Mouse (Mus musculus) heart, embryonic 11.5 days (tissue): Measurements from ENCODE around the gene 1700015F17Rik. TPM values are rescaled to one million over a fixed set of nuclear protein-coding genes. Genes with fewer than 3 reads are reported as not detected.

Experiments
- ATAC-seq: fragments of 200-750 bp; cut with Nextera tagmentation; replicated peaks from 2 replicates; pipeline ENCODE4 v1.8.0; 2017; ENCODE audit warnings: moderate library complexity; ENCODE audit not compliant: insufficient number of reproducible peaks, low FRiP score, low TSS enrichment
- H3K27ac ChIP-seq: fragments of 300-500 bp; sonication (generic); 2 replicates; pipeline ENCODE4 v1.5.1; 2014; ENCODE audit warnings: mild to moderate bottlenecking, low read depth, low read length
- H3K27me3 ChIP-seq: fragments of 300-500 bp; sonication (generic); 2 replicates; pipeline ENCODE4 v1.6.1; 2014; ENCODE audit warnings: mild to moderate bottlenecking, low read length, mixed read lengths; ENCODE audit not compliant: control insufficient read depth, insufficient read depth
- H3K36me3 ChIP-seq: fragments of 300-500 bp; sonication (generic); 2 replicates; pipeline ENCODE4 v1.6.1; 2014; ENCODE audit warnings: mild to moderate bottlenecking, low read length, moderate library complexity, mixed read lengths; ENCODE audit not compliant: control insufficient read depth, insufficient read depth
- H3K4me1 ChIP-seq: fragments of 300-500 bp; sonication (generic); 2 replicates; pipeline ENCODE4 v1.6.1; 2014; ENCODE audit warnings: low read length; ENCODE audit not compliant: control insufficient read depth, insufficient read depth
- H3K4me2 ChIP-seq: fragments of 300-500 bp; sonication (generic); 2 replicates; pipeline ENCODE4 v1.6.1; 2014; ENCODE audit warnings: mild to moderate bottlenecking, moderate library complexity
- H3K4me3 ChIP-seq: fragments of 300-500 bp; sonication (generic); 2 replicates; pipeline ENCODE4 v1.5.1; 2014; ENCODE audit warnings: low read depth, low read length
- H3K9ac ChIP-seq: fragments of 300-500 bp; sonication (generic); 2 replicates; pipeline ENCODE4 v1.6.1; 2014; ENCODE audit warnings: mild to moderate bottlenecking, low read depth, low read length, moderate library complexity
- H3K9me3 ChIP-seq: fragments of 300-500 bp; sonication (generic); replicated peaks from 2 replicates; pipeline ENCODE4 v1.6.1; 2016; ENCODE audit warnings: low read length; ENCODE audit not compliant: control insufficient read depth
- WGBS: fragments of 180-500 bp; shearing (Covaris S2); extraction: QIAGEN DNeasy Blood & Tissue Kit; methylation state at CpG from one replicate; pipeline ENCODE4 v1.1.7; 2014; ENCODE audit not compliant: insufficient replicate concordance; 5-methylcytosine and 5-hydroxymethylcytosine counted together
- polyA plus RNA-seq: library from polyadenylated mRNA; unstranded; fragments of >200 nt; fragmentation: Nextera tagmentation; extraction: Ambion mirVana; gene quantifications from 2 replicates; pipeline ENCODE4 v1.2.1, GENCODE M21; 2014

The 1700015F17Rik gene
- polyA plus RNA-seq, 1 experiment from 2014 or later: not detected

- no peaks in the 10 kb centered on the region for H3K27me3 ChIP-seq
- no peak overlapping the region for H3K27ac ChIP-seq
- H3K4me2 ChIP-seq: no peak overlapping the region
- H3K9ac ChIP-seq: no peak overlapping the region
- no peak overlapping the region for H3K4me3 ChIP-seq
- ATAC-seq: no peak
- WGBS: 4% methylated on average over 1 of the region's 1 CpGs
- H3K9me3 ChIP-seq: no peaks in the 10 kb centered on the region
- no peaks in the 10 kb centered on the region for H3K4me1 ChIP-seq
- no peaks in the 10 kb centered on the region for H3K36me3 ChIP-seq
These were observed 2.7 kb upstream of the 1700015F17Rik start for GRCm38 (mm10) chr5:5481662-5482061.

- H3K27ac ChIP-seq: no peak overlapping the region
- no peak overlapping the region for H3K4me3 ChIP-seq
- no peak overlapping the region for H3K4me2 ChIP-seq
- no peak for ATAC-seq
- H3K4me1 ChIP-seq: no peaks in the 10 kb centered on the region
- WGBS: 72% methylated on average over 4 of the region's 4 CpGs
- H3K9ac ChIP-seq: no peak overlapping the region
- H3K9me3 ChIP-seq: no peaks in the 10 kb centered on the region
- no peaks in the 10 kb centered on the region for H3K27me3 ChIP-seq
- H3K36me3 ChIP-seq: no peaks in the 10 kb centered on the region
These were observed 2.8 kb downstream of the 1700015F17Rik start for GRCm38 (mm10) chr5:5476133-5476532.

- Histone ChIP-seq H3K4me2 (no peak overlapping the region), H3K4me1 (no peaks in the 10 kb centered on the region), H3K27me3 (no peaks in the 10 kb centered on the region), H3K9ac (no peak overlapping the region), H3K27ac (no peak overlapping the region), H3K36me3 (no peaks in the 10 kb centered on the region), H3K4me3 (no peak overlapping the region), H3K9me3 (no peaks in the 10 kb centered on the region)
- no peak for ATAC-seq
- WGBS: 54% methylated on average over 1 of the region's 1 CpGs
These were observed 13.7 kb downstream of the 1700015F17Rik start for GRCm38 (mm10) chr5:5465256-5465655.

GRCm38 (mm10) chr5:5431746-5432438 is 47.1 kb downstream of the 1700015F17Rik start:
- Histone ChIP-seq H3K9ac (no peak overlapping the region), H3K4me3 (no peak overlapping the region), H3K27me3 (no peaks in the 10 kb centered on the region), H3K9me3 (no peaks in the 10 kb centered on the region), H3K36me3 (no peaks in the 10 kb centered on the region), H3K27ac (no peak overlapping the region), H3K4me1 (no peaks in the 10 kb centered on the region), H3K4me2 (no peak overlapping the region)
- WGBS: 65% methylated on average over 5 of the region's 5 CpGs
- no peak for ATAC-seq

GRCm38 (mm10) chr5:5423723-5424171 is 55.2 kb downstream of the 1700015F17Rik start:
- Histone ChIP-seq H3K9me3 (0 out of 2 replicates have a peak, but pooled peaks cover 2% of the 10 kb centered on the region), H3K36me3 (no peaks in the 10 kb centered on the region), H3K27ac (no peak overlapping the region), H3K4me2 (no peak overlapping the region), H3K27me3 (no peaks in the 10 kb centered on the region), H3K4me1 (no peaks in the 10 kb centered on the region), H3K4me3 (no peak overlapping the region), H3K9ac (no peak overlapping the region)
- ATAC-seq: no peak
- WGBS: 56% methylated on average over 6 of the region's 6 CpGs

GRCm38 (mm10) chr5:5423081-5423480 is 55.9 kb downstream of the 1700015F17Rik start:
- H3K4me2 ChIP-seq: no peak overlapping the region
- WGBS: 93% methylated on average over 4 of the region's 4 CpGs
- no peaks in the 10 kb centered on the region for H3K36me3 ChIP-seq
- H3K27me3 ChIP-seq: no peaks in the 10 kb centered on the region
- H3K27ac ChIP-seq: no peak overlapping the region
- no peak overlapping the region for H3K9ac ChIP-seq
- 0 out of 2 replicates have a peak, but pooled peaks cover 2% of the 10 kb centered on the region for H3K9me3 ChIP-seq
- no peaks in the 10 kb centered on the region for H3K4me1 ChIP-seq
- no peak for ATAC-seq
- no peak overlapping the region for H3K4me3 ChIP-seq

GRCm38 (mm10) chr5:5421439-5421838 is 57.5 kb downstream of the 1700015F17Rik start:
- H3K4me1 ChIP-seq: no peaks in the 10 kb centered on the region
- H3K27ac ChIP-seq: no peak overlapping the region
- 90% methylated on average over 2 of the region's 2 CpGs for WGBS
- H3K27me3 ChIP-seq: no peaks in the 10 kb centered on the region
- H3K4me2 ChIP-seq: no peak overlapping the region
- ATAC-seq: no peak
- no peak overlapping the region for H3K4me3 ChIP-seq
- H3K9me3 ChIP-seq: 0 out of 2 replicates have a peak, but pooled peaks cover 2% of the 10 kb centered on the region
- no peak overlapping the region for H3K9ac ChIP-seq
- H3K36me3 ChIP-seq: no peaks in the 10 kb centered on the region

- Histone ChIP-seq H3K27me3 (no peaks in the 10 kb centered on the region), H3K36me3 (no peaks in the 10 kb centered on the region), H3K4me1 (no peaks in the 10 kb centered on the region), H3K9me3 (0 out of 2 replicates have a peak, but pooled peaks cover 2% of the 10 kb centered on the region), H3K4me2 (no peak within 1 kb of the TSS), H3K9ac (no peak within 1 kb of the TSS; the same call in 1 of the 2 replicates), H3K4me3 (no peak within 1 kb of the TSS), H3K27ac (no peak within 1 kb of the TSS)
- ATAC-seq: no peak
- WGBS: 73% methylated on average over 9 of the region's 9 CpGs
These were observed 58.9 kb downstream of the 1700015F17Rik start, which contains the start of gene Cdk14 for GRCm38 (mm10) chr5:5419992-5420455. TSS of gene Cdk14 (minus strand) at chr5:5420312.

GRCm38 (mm10) chr5:5419253-5419652 is 59.7 kb downstream of the 1700015F17Rik start:
- H3K9ac ChIP-seq: no peak overlapping the region
- no peak for ATAC-seq

More at GRCm38 (mm10) chr5:5419253-5419652, 59.7 kb downstream of the 1700015F17Rik start:
- Histone ChIP-seq H3K27me3 (no peaks in the 10 kb centered on the region), H3K36me3 (no peaks in the 10 kb centered on the region), H3K27ac (no peak overlapping the region), H3K4me1 (no peaks in the 10 kb centered on the region), H3K9me3 (0 out of 2 replicates have a peak, but pooled peaks cover 2% of the 10 kb centered on the region), H3K4me3 (no peak overlapping the region), H3K4me2 (no peak overlapping the region)
- 66% methylated on average over 1 of the region's 1 CpGs for WGBS
